Mouse (Mus musculus): ENCODE data around the gene Cyp27a1. TPM values are rescaled to one million over a fixed set of nuclear protein-coding genes. Genes with fewer than 3 reads are reported as not detected.

The Cyp27a1 gene
- polyA plus RNA-seq, 1 experiment from 2014 or later: 30.0 TPM

DNA sequence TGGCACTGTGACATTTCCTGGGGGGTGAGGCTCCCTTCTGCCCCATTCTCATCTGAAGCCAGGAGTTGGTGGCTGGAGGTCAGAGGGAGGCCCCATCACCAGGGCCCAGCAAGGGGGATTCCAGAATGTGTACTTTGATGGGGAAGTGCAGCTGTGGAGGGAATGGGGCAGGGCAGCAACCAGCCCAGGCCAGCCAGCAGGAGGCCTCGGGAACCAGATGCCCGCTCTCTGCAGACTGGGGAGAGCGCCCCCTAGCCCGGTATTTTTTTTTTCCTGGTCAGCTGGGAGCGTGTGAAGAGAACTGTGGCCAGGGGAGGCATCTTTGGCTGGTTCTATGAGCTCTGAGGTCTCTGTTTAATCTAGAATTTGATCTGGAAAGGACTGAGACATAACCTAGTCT lies 62.4 kb downstream of the Cyp27a1 start:
- Histone ChIP-seq H3K4me2 (ENCODE audit: low read depth, low read length) (no peak overlapping the region), H3K27ac (ENCODE audit: low read depth) (no peak overlapping the region), H3K4me3 (ENCODE audit: low read depth, low read length) (no peak overlapping the region), H3K9ac (replicated peaks) (no peak overlapping the region), H3K9me3 (ENCODE audit: low read length) (no peaks in the 10 kb centered on the region), H3K27me3 (ENCODE audit: insufficient read depth, low read length) (peaks cover 60% of the 10 kb centered on the region), H3K36me3 (replicated peaks; ENCODE audit: insufficient read depth, low read length) (no peaks in the 10 kb centered on the region), H3K4me1 (ENCODE audit: insufficient read depth) (peaks cover 5% of the 10 kb centered on the region; the same call in 1 of the 2 replicates)
- DNase-seq (no peak), ATAC-seq (no peak)
- WGBS (ENCODE audit: insufficient replicate concordance): 13% methylated on average over 5 of the region's 5 CpGs
- TF ChIP-seq EP300 (IDR thresholded peaks at IDR 0.05; ENCODE audit: low read depth) (no peak), CTCF (IDR thresholded peaks at IDR 0.05; ENCODE audit: low read depth) (peak; percentile 30)

DNA sequence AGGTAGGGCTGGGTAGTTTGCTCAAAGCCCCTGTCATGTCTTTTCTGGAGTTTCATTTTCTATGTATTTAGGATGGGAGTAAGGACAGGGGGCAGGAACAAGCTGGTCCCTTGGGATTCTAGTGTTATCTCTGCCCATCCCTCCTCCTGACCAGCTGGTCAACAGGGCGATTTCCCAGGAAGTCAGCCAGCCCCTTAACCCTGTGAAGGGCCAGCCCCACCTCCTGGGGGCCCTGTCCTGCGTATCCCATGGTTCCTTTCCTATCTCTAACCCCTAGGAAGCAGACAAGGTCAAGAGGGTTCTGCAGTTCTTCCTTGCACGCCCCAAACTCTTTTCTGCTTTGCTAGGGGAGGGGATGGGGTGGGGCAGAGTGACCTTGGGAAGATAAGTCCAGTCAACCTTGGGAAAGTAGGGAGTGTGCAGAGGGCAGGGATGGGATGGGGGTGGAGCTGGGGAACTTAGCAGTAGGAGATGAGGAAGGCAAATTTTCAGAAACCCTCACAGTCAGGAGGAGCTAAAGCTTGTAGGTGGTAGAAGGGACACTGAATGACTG lies 65.6 kb downstream of the Cyp27a1 start:
- no peaks in the 10 kb centered on the region for H3K36me3 ChIP-seq (replicated peaks; ENCODE audit: insufficient read depth, low read length)
- DNase-seq (no peak), ATAC-seq (no peak)
- H3K27me3 ChIP-seq (ENCODE audit: insufficient read depth, low read length): peaks cover 61% of the 10 kb centered on the region
- H3K27ac ChIP-seq (ENCODE audit: low read depth): no peak overlapping the region
- H3K4me2 ChIP-seq (ENCODE audit: low read depth, low read length): no peak overlapping the region
- TF ChIP-seq CTCF (IDR thresholded peaks at IDR 0.05; ENCODE audit: low read depth): no peak
- no peak for TF ChIP-seq EP300 (IDR thresholded peaks at IDR 0.05; ENCODE audit: low read depth)
- H3K4me3 ChIP-seq (ENCODE audit: low read depth, low read length): no peak overlapping the region
- H3K9ac ChIP-seq (replicated peaks): no peak overlapping the region
- no peaks in the 10 kb centered on the region for H3K9me3 ChIP-seq (ENCODE audit: low read length)
- peaks cover 4% of the 10 kb centered on the region; the same call in 1 of the 2 replicates for H3K4me1 ChIP-seq (ENCODE audit: insufficient read depth)
- WGBS (ENCODE audit: insufficient replicate concordance): 38% methylated on average over 3 of the region's 3 CpGs

DNA sequence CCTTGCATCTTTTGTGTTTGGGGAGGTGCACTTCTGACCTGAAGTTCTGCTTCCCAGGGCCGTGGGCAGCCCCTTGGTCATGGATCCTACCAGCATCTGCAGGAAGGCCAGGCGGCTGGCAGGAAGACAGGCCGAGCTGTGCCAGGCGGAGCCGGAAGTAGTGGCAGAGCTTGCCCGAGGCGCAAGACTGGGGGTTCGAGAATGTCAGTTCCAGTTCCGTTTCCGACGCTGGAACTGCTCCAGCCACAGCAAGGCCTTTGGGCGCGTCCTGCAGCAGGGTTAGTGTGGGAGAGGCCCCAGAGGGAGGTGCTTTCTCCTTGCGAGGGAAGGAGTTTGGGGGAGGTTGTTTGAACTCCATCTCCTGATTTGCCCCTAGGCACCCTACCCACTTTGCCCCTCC lies 68.7 kb downstream of the Cyp27a1 start:
- no peaks in the 10 kb centered on the region for H3K36me3 ChIP-seq (replicated peaks; ENCODE audit: insufficient read depth, low read length)
- H3K9me3 ChIP-seq (ENCODE audit: low read length): no peaks in the 10 kb centered on the region
- H3K27me3 ChIP-seq (ENCODE audit: insufficient read depth, low read length): peaks cover 66% of the 10 kb centered on the region
- no peak overlapping the region for H3K27ac ChIP-seq (ENCODE audit: low read depth)
- no peak overlapping the region for H3K9ac ChIP-seq (replicated peaks)
- WGBS (ENCODE audit: insufficient replicate concordance): 9% methylated on average over 14 of the region's 14 CpGs
- TF ChIP-seq CTCF (IDR thresholded peaks at IDR 0.05; ENCODE audit: low read depth): no peak
- H3K4me2 ChIP-seq (ENCODE audit: low read depth, low read length): no peak overlapping the region
- H3K4me1 ChIP-seq (ENCODE audit: insufficient read depth): peaks cover 10% of the 10 kb centered on the region
- no peak for DNase-seq
- ATAC-seq: no peak
- no peak overlapping the region for H3K4me3 ChIP-seq (ENCODE audit: low read depth, low read length)

DNA sequence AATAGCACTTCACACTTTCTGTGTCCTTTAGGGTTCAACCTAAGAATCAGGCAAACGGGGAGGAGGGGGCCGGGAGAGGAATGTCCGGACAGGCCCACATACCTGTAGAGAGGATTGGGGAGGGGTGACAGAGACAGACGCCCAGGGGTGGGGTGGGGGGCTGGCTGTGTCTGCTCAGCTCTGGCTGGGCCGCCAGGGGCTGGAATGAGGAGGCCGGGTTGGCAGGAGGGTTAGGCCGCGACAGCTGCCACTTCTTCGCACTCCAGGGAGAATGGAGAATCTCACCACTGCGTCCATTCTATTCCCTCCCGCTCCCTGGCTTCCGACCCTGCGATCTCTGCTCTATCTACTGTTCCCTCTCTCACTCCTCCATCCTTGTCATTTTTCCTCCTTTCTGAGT lies 70.2 kb downstream of the Cyp27a1 start:
- Histone ChIP-seq H3K27me3 (ENCODE audit: insufficient read depth, low read length) (peaks cover 67% of the 10 kb centered on the region), H3K9me3 (ENCODE audit: low read length) (no peaks in the 10 kb centered on the region), H3K4me3 (ENCODE audit: low read depth, low read length) (peak overlapping the region; percentile 38), H3K36me3 (replicated peaks; ENCODE audit: insufficient read depth, low read length) (no peaks in the 10 kb centered on the region), H3K9ac (replicated peaks) (no peak overlapping the region), H3K27ac (ENCODE audit: low read depth) (no peak overlapping the region), H3K4me2 (ENCODE audit: low read depth, low read length) (peak overlapping the region; percentile 65), H3K4me1 (ENCODE audit: insufficient read depth) (peaks cover 10% of the 10 kb centered on the region)
- ATAC-seq: no peak
- TF ChIP-seq CTCF (IDR thresholded peaks at IDR 0.05; ENCODE audit: low read depth) (no peak), EP300 (IDR thresholded peaks at IDR 0.05; ENCODE audit: low read depth) (no peak)
- DNase-seq: no peak
- WGBS (ENCODE audit: insufficient replicate concordance): 14% methylated on average over 13 of the region's 13 CpGs

DNA sequence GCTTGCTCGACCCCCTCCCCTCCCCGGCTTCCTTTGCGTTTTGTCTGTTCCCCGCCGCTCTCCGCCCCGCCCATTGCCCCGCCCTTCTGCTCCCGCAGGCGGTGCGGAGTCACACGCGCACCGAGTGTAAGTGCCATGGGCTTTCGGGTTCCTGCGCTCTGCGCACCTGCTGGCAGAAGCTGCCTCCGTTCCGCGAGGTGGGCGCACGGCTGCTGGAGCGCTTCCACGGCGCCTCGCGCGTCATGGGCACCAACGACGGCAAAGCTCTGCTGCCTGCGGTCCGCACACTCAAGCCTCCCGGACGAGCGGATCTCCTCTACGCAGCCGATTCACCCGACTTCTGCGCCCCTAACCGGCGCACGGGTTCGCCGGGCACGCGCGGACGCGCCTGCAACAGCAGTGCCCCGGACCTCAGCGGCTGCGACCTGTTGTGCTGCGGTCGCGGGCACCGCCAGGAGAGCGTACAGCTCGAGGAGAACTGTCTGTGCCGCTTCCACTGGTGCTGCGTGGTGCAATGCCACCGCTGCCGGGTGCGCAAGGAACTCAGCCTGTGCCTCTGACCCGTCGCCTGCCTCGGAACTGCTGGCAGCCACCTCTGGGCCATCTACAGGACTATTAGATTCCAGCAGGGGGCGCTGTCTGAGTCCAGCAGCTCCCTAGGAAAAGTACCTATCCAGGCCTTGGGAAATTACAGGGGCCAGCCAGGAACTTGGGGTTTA lies 70.8 kb downstream of the Cyp27a1 start:
- Histone ChIP-seq H3K36me3 (replicated peaks; ENCODE audit: insufficient read depth, low read length) (no peaks in the 10 kb centered on the region), H3K27me3 (ENCODE audit: insufficient read depth, low read length) (peaks cover 74% of the 10 kb centered on the region), H3K4me1 (ENCODE audit: insufficient read depth) (peaks cover 10% of the 10 kb centered on the region), H3K27ac (ENCODE audit: low read depth) (no peak overlapping the region), H3K9me3 (ENCODE audit: low read length) (no peaks in the 10 kb centered on the region), H3K4me3 (ENCODE audit: low read depth, low read length) (peak overlapping the region; percentile 38), H3K9ac (replicated peaks) (no peak overlapping the region), H3K4me2 (ENCODE audit: low read depth, low read length) (peak overlapping the region; percentile 65)
- TF ChIP-seq EP300 (IDR thresholded peaks at IDR 0.05; ENCODE audit: low read depth) (no peak), CTCF (IDR thresholded peaks at IDR 0.05; ENCODE audit: low read depth) (peak; percentile 59)
- ATAC-seq: 0 out of 2 replicates have a peak, but pooled peaks have one; percentile 40
- under 1% methylated on average over 66 of the region's 67 CpGs for WGBS (ENCODE audit: insufficient replicate concordance)
- DNase-seq: no peak

Other genes starting within 250 kb of the Cyp27a1 start
- gene Cnot9, start 207.5 kb upstream of the Cyp27a1 start, polyA plus RNA-seq (2015; fragmentation: Nextera tagmentation; extraction: Ambion mirVana): 23.2 and 23.3 TPM in 2 replicates
- 0.20 and 0.28 TPM in 2 replicates for gene Plcd4, start 170.7 kb upstream of the Cyp27a1 start, polyA plus RNA-seq (2015; fragmentation: Nextera tagmentation; extraction: Ambion mirVana)
- gene Usp37, start 169.3 kb upstream of the Cyp27a1 start, polyA plus RNA-seq (2015; fragmentation: Nextera tagmentation; extraction: Ambion mirVana): 4.9 and 5.4 TPM in 2 replicates
- gene Zfp142, start 125.3 kb upstream of the Cyp27a1 start, polyA plus RNA-seq (2015; fragmentation: Nextera tagmentation; extraction: Ambion mirVana): 0.77 and 1.1 TPM in 2 replicates
- gene Bcs1l, start 125.3 kb upstream of the Cyp27a1 start, polyA plus RNA-seq (2015; fragmentation: Nextera tagmentation; extraction: Ambion mirVana): 5.2 and 5.8 TPM in 2 replicates
- gene Rnf25, start 112.2 kb upstream of the Cyp27a1 start, polyA plus RNA-seq (2015; fragmentation: Nextera tagmentation; extraction: Ambion mirVana): 10.8 and 11.1 TPM in 2 replicates
- 0.30 and 0.32 TPM in 2 replicates for gene Stk36, start 112.1 kb upstream of the Cyp27a1 start, polyA plus RNA-seq (2015; fragmentation: Nextera tagmentation; extraction: Ambion mirVana)
- 2.4 and 2.5 TPM in 2 replicates for gene Ttll4, start 51.8 kb upstream of the Cyp27a1 start, polyA plus RNA-seq (2015; fragmentation: Nextera tagmentation; extraction: Ambion mirVana)
- gene Prkag3, start 35.6 kb downstream of the Cyp27a1 start, polyA plus RNA-seq (2015; fragmentation: Nextera tagmentation; extraction: Ambion mirVana): 0.04 and 0.11 TPM in 2 replicates
- gene Wnt6, start 58.3 kb downstream of the Cyp27a1 start, polyA plus RNA-seq (2015; fragmentation: Nextera tagmentation; extraction: Ambion mirVana): 0.07 and 0.12 TPM in 2 replicates
- 0.09 and 0.18 TPM in 2 replicates for gene Wnt10a, start 77.9 kb downstream of the Cyp27a1 start, polyA plus RNA-seq (2015; fragmentation: Nextera tagmentation; extraction: Ambion mirVana)
- gene Cdk5r2, start 141.4 kb downstream of the Cyp27a1 start, polyA plus RNA-seq (2015; fragmentation: Nextera tagmentation; extraction: Ambion mirVana): not detected in 2 replicates
- 0.19 and 0.20 TPM in 2 replicates for gene Fev, start 171.8 kb downstream of the Cyp27a1 start, polyA plus RNA-seq (2015; fragmentation: Nextera tagmentation; extraction: Ambion mirVana)
- not detected in 2 replicates for gene Cryba2, start 179.6 kb downstream of the Cyp27a1 start, polyA plus RNA-seq (2015; fragmentation: Nextera tagmentation; extraction: Ambion mirVana)
- not detected in 2 replicates for gene Cfap65, start 222.0 kb downstream of the Cyp27a1 start, polyA plus RNA-seq (2015; fragmentation: Nextera tagmentation; extraction: Ambion mirVana)
- 1.1 TPM in 2 replicates for gene Ihh, start 238.1 kb downstream of the Cyp27a1 start, polyA plus RNA-seq (2015; fragmentation: Nextera tagmentation; extraction: Ambion mirVana)